Mouse (Mus musculus): ENCODE results near the gene Otol1. TPM values are rescaled to one million over a fixed set of nuclear protein-coding genes. Genes with fewer than 3 reads are reported as not detected.

The Otol1 gene
- not detected in 2 replicates for polyA plus RNA-seq (2014; fragmentation: Nextera tagmentation; extraction: Ambion mirVana)

DNA sequence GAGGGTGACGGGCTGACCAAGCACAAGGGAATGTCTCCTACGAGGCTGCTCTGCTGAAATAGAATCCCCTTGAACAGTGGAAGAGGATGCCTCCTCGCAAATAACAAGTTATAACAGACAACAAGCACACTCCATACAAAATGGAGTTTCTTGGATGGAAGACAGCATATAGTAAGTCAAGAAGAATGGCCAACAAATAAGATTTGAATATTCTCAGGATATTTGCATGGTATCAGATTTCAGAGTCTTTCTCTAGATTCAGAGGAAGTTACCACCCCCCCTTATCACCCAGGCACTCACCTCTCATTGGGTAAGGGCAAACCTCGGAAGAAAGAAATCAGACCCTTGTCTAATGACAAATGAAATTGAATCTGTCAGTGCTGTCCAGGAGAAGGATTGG, at the start of gene Otol1:
TSS of gene Otol1 (plus strand) at position 301 of the 400 bp plus-strand sequence.
- Histone ChIP-seq H3K36me3 (replicated peaks; ENCODE audit: control insufficient read depth, insufficient read depth) (no peaks in the 10 kb centered on the region), H3K4me2 (replicated peaks) (no peak within 1 kb of the TSS), H3K9me3 (ENCODE audit: control insufficient read depth, low read length) (no peaks in the 10 kb centered on the region), H3K4me1 (replicated peaks; ENCODE audit: control insufficient read depth, insufficient read depth, low read length) (no peaks in the 10 kb centered on the region), H3K4me3 (replicated peaks; ENCODE audit: low read length) (no peak within 1 kb of the TSS), H3K27ac (no peak within 1 kb of the TSS), H3K9ac (no peak within 1 kb of the TSS), H3K27me3 (ENCODE audit: control insufficient read depth, insufficient read depth, low read length) (no peaks in the 10 kb centered on the region)
- DNase-seq (ENCODE audit: low spot score), result no peak
- 73% methylated on average over 4 of the region's 4 CpGs for WGBS
- ATAC-seq (ENCODE audit: low FRiP score), result no peak

DNA sequence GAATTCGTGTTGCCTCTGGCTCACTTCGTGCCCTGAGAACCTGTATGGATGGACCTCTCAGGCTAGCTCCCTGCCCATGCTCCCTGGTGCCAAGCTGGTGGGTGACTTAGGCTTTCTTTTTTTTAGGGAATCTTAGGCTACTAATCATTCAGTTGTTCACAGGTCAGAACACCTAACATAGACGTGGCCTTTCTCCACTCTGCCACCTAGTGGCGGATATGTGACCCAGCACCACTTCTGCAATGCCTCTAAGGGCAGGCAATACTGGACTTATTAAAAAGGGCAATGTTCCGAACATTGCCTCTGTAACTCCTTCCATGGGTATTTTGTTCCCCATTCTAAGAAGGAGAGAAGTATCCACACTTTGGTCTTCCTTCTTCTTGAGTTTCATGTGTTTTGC, 45.2 kb upstream of the Otol1 start:
- Histone ChIP-seq H3K36me3 (replicated peaks; ENCODE audit: control insufficient read depth, insufficient read depth) (no peaks in the 10 kb centered on the region), H3K27me3 (ENCODE audit: control insufficient read depth, insufficient read depth, low read length) (no peaks in the 10 kb centered on the region), H3K9me3 (ENCODE audit: control insufficient read depth, low read length) (no peaks in the 10 kb centered on the region), H3K4me2 (replicated peaks) (no peak overlapping the region), H3K27ac (no peak overlapping the region), H3K4me3 (replicated peaks; ENCODE audit: low read length) (no peak overlapping the region), H3K9ac (no peak overlapping the region), H3K4me1 (replicated peaks; ENCODE audit: control insufficient read depth, insufficient read depth, low read length) (no peaks in the 10 kb centered on the region)
- no peak for DNase-seq (ENCODE audit: low spot score)
- no peak; the same call in 1 of the 2 replicates for ATAC-seq (ENCODE audit: low FRiP score)
- WGBS, result 62% methylated on average over 5 of the region's 5 CpGs

GRCm38 (mm10) chr3:69971482-69972097, 35.8 kb upstream of the Otol1 start:
- H3K27me3 ChIP-seq (ENCODE audit: control insufficient read depth, insufficient read depth, low read length), result no peaks in the 10 kb centered on the region
- H3K27ac ChIP-seq, result no peak overlapping the region
- ATAC-seq (ENCODE audit: low FRiP score) (no peak), DNase-seq (ENCODE audit: low spot score) (no peak)
- no peak overlapping the region for H3K4me3 ChIP-seq (replicated peaks; ENCODE audit: low read length)
- H3K9ac ChIP-seq, result no peak overlapping the region
- no peaks in the 10 kb centered on the region for H3K4me1 ChIP-seq (replicated peaks; ENCODE audit: control insufficient read depth, insufficient read depth, low read length)
- 80% methylated on average over 6 of the region's 6 CpGs for WGBS
- H3K4me2 ChIP-seq (replicated peaks), result no peak overlapping the region
- H3K36me3 ChIP-seq (replicated peaks; ENCODE audit: control insufficient read depth, insufficient read depth), result no peaks in the 10 kb centered on the region
- H3K9me3 ChIP-seq (ENCODE audit: control insufficient read depth, low read length), result no peaks in the 10 kb centered on the region

- Histone ChIP-seq H3K9ac (no peak overlapping the region), H3K27me3 (ENCODE audit: control insufficient read depth, insufficient read depth, low read length) (no peaks in the 10 kb centered on the region), H3K27ac (no peak overlapping the region), H3K9me3 (ENCODE audit: control insufficient read depth, low read length) (peaks cover 4% of the 10 kb centered on the region; the same call in 1 of the 2 replicates), H3K4me1 (replicated peaks; ENCODE audit: control insufficient read depth, insufficient read depth, low read length) (no peaks in the 10 kb centered on the region), H3K4me2 (replicated peaks) (no peak overlapping the region), H3K36me3 (replicated peaks; ENCODE audit: control insufficient read depth, insufficient read depth) (no peaks in the 10 kb centered on the region), H3K4me3 (replicated peaks; ENCODE audit: low read length) (no peak overlapping the region)
- no peak for DNase-seq (ENCODE audit: low spot score)
- no peak for ATAC-seq (ENCODE audit: low FRiP score)
Measured at GRCm38 (mm10) chr3:69978092-69978491, 29.3 kb upstream of the Otol1 start.

- no peak overlapping the region for H3K4me2 ChIP-seq (replicated peaks)
- no peaks in the 10 kb centered on the region for H3K4me1 ChIP-seq (replicated peaks; ENCODE audit: control insufficient read depth, insufficient read depth, low read length)
- no peaks in the 10 kb centered on the region for H3K9me3 ChIP-seq (ENCODE audit: control insufficient read depth, low read length)
- DNase-seq (ENCODE audit: low spot score) (no peak), ATAC-seq (ENCODE audit: low FRiP score) (no peak)
- H3K27me3 ChIP-seq (ENCODE audit: control insufficient read depth, insufficient read depth, low read length), result no peaks in the 10 kb centered on the region
- H3K36me3 ChIP-seq (replicated peaks; ENCODE audit: control insufficient read depth, insufficient read depth), result no peaks in the 10 kb centered on the region
- no peak overlapping the region for H3K9ac ChIP-seq
- 70% methylated on average over 4 of the region's 4 CpGs for WGBS
- no peak overlapping the region for H3K27ac ChIP-seq
- no peak overlapping the region for H3K4me3 ChIP-seq (replicated peaks; ENCODE audit: low read length)
Measured at GRCm38 (mm10) chr3:69993806-69994205, 13.6 kb upstream of the Otol1 start.

DNA sequence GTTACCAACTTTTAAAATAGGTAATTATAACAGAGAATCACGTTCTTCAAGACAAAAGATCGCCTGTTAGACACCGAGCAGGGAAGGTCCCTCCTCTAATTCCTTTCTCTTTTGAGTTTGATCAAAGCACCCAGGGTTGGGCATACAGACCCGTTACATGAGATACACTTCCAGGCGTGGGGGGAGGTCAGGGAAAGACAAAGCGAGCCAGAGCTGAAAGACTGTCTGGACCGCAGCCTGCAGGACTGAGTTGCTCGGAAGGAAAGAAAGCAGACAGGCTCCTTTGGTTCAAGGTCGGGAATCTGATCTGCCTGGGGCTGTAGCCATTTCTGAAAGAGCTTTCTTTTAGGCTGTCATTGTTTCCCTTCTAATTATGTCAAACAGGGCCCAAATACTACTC, 5.9 kb upstream of the Otol1 start:
- DNase-seq (ENCODE audit: low spot score) (no peak), ATAC-seq (ENCODE audit: low FRiP score) (no peak)
- no peaks in the 10 kb centered on the region for H3K4me1 ChIP-seq (replicated peaks; ENCODE audit: control insufficient read depth, insufficient read depth, low read length)
- 39% methylated on average over 9 of the region's 9 CpGs for WGBS
- no peak overlapping the region for H3K4me2 ChIP-seq (replicated peaks)
- H3K27ac ChIP-seq, result no peak overlapping the region
- no peak overlapping the region for H3K9ac ChIP-seq
- H3K4me3 ChIP-seq (replicated peaks; ENCODE audit: low read length), result no peak overlapping the region
- H3K9me3 ChIP-seq (ENCODE audit: control insufficient read depth, low read length), result no peaks in the 10 kb centered on the region
- H3K36me3 ChIP-seq (replicated peaks; ENCODE audit: control insufficient read depth, insufficient read depth), result no peaks in the 10 kb centered on the region
- no peaks in the 10 kb centered on the region for H3K27me3 ChIP-seq (ENCODE audit: control insufficient read depth, insufficient read depth, low read length)

DNA sequence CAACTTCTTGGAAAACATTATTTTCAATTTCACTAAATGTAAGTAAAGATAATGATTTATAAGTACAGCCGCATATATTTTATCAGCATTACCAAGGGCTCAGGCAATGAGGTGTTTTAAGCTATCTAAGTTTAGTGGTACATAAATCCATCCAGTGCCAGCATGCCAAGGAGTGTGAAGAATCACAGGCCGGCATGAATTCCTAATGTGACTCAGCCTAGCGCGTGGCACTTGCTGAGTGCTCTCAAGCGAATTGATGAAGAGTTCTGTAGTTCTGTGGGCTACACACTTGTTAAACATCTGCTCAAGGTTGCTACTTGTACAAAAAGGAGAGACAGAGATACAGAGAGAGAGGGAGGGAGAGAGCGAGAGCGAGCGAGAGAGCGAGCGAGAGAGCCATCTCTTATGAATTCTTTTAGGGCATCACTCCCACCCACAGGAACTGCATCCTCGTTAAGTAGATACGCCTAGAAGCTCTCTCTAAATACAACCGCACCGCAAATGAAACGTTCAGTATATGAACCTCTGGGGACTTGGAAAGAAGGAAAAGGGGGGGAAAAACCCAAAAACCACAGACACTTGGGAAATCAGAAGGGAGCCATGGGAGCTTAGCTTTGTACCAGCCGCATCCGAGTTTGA, 4.2 kb upstream of the Otol1 start:
- H3K4me3 ChIP-seq (replicated peaks; ENCODE audit: low read length), result no peak overlapping the region

DNA sequence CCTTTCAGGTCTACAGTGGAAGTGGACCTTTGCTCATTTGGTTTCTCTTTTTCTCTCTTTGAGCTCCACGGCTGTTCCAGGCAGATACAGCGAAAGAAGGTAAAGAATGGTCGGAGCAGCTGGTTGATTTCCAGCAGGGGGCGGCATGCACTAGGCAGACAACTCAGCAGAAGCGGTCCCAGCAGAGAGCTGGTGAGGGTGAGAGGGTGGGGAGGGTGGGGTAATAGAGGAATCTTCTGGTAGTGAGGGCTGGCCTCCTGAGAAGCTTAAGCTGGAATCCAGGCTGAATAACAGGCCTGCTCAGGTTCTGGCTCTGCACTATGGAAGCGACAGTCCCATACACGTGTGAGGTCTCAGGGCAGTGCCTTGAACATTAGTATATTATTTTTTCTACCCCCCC, 3.5 kb upstream of the Otol1 start:
- 38% methylated on average over 7 of the region's 7 CpGs for WGBS
- DNase-seq (ENCODE audit: low spot score) (no peak), ATAC-seq (ENCODE audit: low FRiP score) (peak; percentile 37; the same call in 1 of the 2 replicates)
- no peaks in the 10 kb centered on the region for H3K9me3 ChIP-seq (ENCODE audit: control insufficient read depth, low read length)
- H3K4me1 ChIP-seq (replicated peaks; ENCODE audit: control insufficient read depth, insufficient read depth, low read length), result no peaks in the 10 kb centered on the region
- no peak overlapping the region for H3K27ac ChIP-seq
- no peaks in the 10 kb centered on the region for H3K27me3 ChIP-seq (ENCODE audit: control insufficient read depth, insufficient read depth, low read length)
- H3K4me3 ChIP-seq (replicated peaks; ENCODE audit: low read length), result no peak overlapping the region
- no peak overlapping the region for H3K9ac ChIP-seq
- no peak overlapping the region for H3K4me2 ChIP-seq (replicated peaks)
- H3K36me3 ChIP-seq (replicated peaks; ENCODE audit: control insufficient read depth, insufficient read depth), result no peaks in the 10 kb centered on the region

More for the DNA sequence above, 4.2 kb upstream of the Otol1 start:
- WGBS, result 78% methylated on average over 17 of the region's 17 CpGs
- Histone ChIP-seq H3K4me1 (replicated peaks; ENCODE audit: control insufficient read depth, insufficient read depth, low read length) (no peaks in the 10 kb centered on the region), H3K9ac (no peak overlapping the region), H3K4me2 (replicated peaks) (no peak overlapping the region), H3K27ac (no peak overlapping the region), H3K9me3 (ENCODE audit: control insufficient read depth, low read length) (no peaks in the 10 kb centered on the region), H3K27me3 (ENCODE audit: control insufficient read depth, insufficient read depth, low read length) (no peaks in the 10 kb centered on the region), H3K36me3 (replicated peaks; ENCODE audit: control insufficient read depth, insufficient read depth) (no peaks in the 10 kb centered on the region)
- ATAC-seq (ENCODE audit: low FRiP score) (no peak), DNase-seq (ENCODE audit: low spot score) (no peak)

GRCm38 (mm10) chr3:70004379-70004778, 3.0 kb upstream of the Otol1 start:
- DNase-seq (ENCODE audit: low spot score) (no peak), ATAC-seq (ENCODE audit: low FRiP score) (no peak)
- Histone ChIP-seq H3K4me2 (replicated peaks) (no peak overlapping the region), H3K4me3 (replicated peaks; ENCODE audit: low read length) (no peak overlapping the region), H3K36me3 (replicated peaks; ENCODE audit: control insufficient read depth, insufficient read depth) (no peaks in the 10 kb centered on the region), H3K27ac (no peak overlapping the region), H3K9ac (no peak overlapping the region), H3K4me1 (replicated peaks; ENCODE audit: control insufficient read depth, insufficient read depth, low read length) (no peaks in the 10 kb centered on the region), H3K27me3 (ENCODE audit: control insufficient read depth, insufficient read depth, low read length) (no peaks in the 10 kb centered on the region), H3K9me3 (ENCODE audit: control insufficient read depth, low read length) (no peaks in the 10 kb centered on the region)
- WGBS, result 84% methylated on average over 8 of the region's 8 CpGs
